Mouse (Mus musculus): ENCODE data around the gene Hykk. TPM values are rescaled to one million over a fixed set of nuclear protein-coding genes. Genes with fewer than 3 reads are reported as not detected.

Hykk gene
- 1.8 and 1.9 TPM in 2 replicates for total RNA-seq (2012; rRNA removed)

GRCm38 (mm10) chr9:54917010-54917677 is at the start of gene Hykk:
Gene Hykk (plus strand): TSS chr9:54917283.
- peak within 1 kb of the TSS; percentile 73 to 83 for H3K4me3 ChIP-seq (ENCODE audit: insufficient read depth in 1 of 2, low read depth in 1 of 2, low read length in 2 of 2, poor library complexity in 1 of 2, severe bottlenecking in 1 of 2)
- DNase-seq (ENCODE audit: low read depth, low spot score), result peak; percentile 96
- H3K36me3 ChIP-seq (ENCODE audit: control insufficient read depth, insufficient read depth, low read length, poor library complexity, severe bottlenecking), result no peaks in the 10 kb centered on the region
- in situ Hi-C loops (cut with MboI; ENCODE audit: low sequenced_read_pairs in 2 of 2, unreplicated experiment in 2 of 2), result no loop called here
- no peaks in the 10 kb centered on the region for H3K9me3 ChIP-seq (ENCODE audit: control insufficient read depth, insufficient read depth, low read depth, low read length)
- peaks cover 0 to 5% of the 10 kb centered on the region in 2 experiments; a peak in 1 of 4 replicates for H3K4me1 ChIP-seq (ENCODE audit: control insufficient read depth in 2 of 2, insufficient read depth in 2 of 2, low read length in 2 of 2, poor library complexity in 1 of 2)
- TF ChIP-seq ZNF384 (IDR thresholded peaks at IDR 0.05; ENCODE audit: low read depth, low read length) (no peak), HCFC1 (IDR thresholded peaks at IDR 0.05; ENCODE audit: borderline replicate concordance, insufficient read depth, low read length) (no peak), CHD2 (IDR thresholded peaks at IDR 0.05; ENCODE audit: low read depth, low read length) (peak; percentile 87), MAFK (IDR thresholded peaks at IDR 0.05; ENCODE audit: insufficient read depth, low read depth, low read length) (peak; percentile 17; the same call in 1 of the 2 replicates), ZC3H11A (IDR thresholded peaks at IDR 0.05; ENCODE audit: borderline replicate concordance, low read depth, low read length) (no peak)
- H3K9ac ChIP-seq (ENCODE audit: insufficient read depth, low read depth, low read length, poor library complexity, severe bottlenecking), result peak within 1 kb of the TSS; percentile 73
- H3K27ac ChIP-seq (ENCODE audit: insufficient read depth, low read depth, low read length, poor library complexity, severe bottlenecking), result no peak within 1 kb of the TSS

- Histone ChIP-seq H3K9ac (ENCODE audit: insufficient read depth, low read depth, low read length, poor library complexity, severe bottlenecking) (no peak overlapping the region), H3K4me3 (ENCODE audit: insufficient read depth in 1 of 2, low read depth in 1 of 2, low read length in 2 of 2, poor library complexity in 1 of 2, severe bottlenecking in 1 of 2) (no peak overlapping the region), H3K4me1 (ENCODE audit: control insufficient read depth in 2 of 2, insufficient read depth in 2 of 2, low read length in 2 of 2, poor library complexity in 1 of 2) (no peaks in the 10 kb centered on the region), H3K9me3 (ENCODE audit: control insufficient read depth, insufficient read depth, low read depth, low read length) (no peaks in the 10 kb centered on the region), H3K27ac (ENCODE audit: insufficient read depth, low read depth, low read length, poor library complexity, severe bottlenecking) (no peak overlapping the region), H3K36me3 (ENCODE audit: control insufficient read depth, insufficient read depth, low read length, poor library complexity, severe bottlenecking) (peaks cover 15% of the 10 kb centered on the region)
- DNase-seq (ENCODE audit: low read depth, low spot score), result no peak
- TF ChIP-seq ZC3H11A (IDR thresholded peaks at IDR 0.05; ENCODE audit: borderline replicate concordance, low read depth, low read length) (no peak), CHD2 (IDR thresholded peaks at IDR 0.05; ENCODE audit: low read depth, low read length) (no peak), ZNF384 (IDR thresholded peaks at IDR 0.05; ENCODE audit: low read depth, low read length) (no peak), HCFC1 (IDR thresholded peaks at IDR 0.05; ENCODE audit: borderline replicate concordance, insufficient read depth, low read length) (no peak), MAFK (IDR thresholded peaks at IDR 0.05; ENCODE audit: insufficient read depth, low read depth, low read length) (no peak)
- in situ Hi-C loops (cut with MboI; ENCODE audit: low sequenced_read_pairs in 2 of 2, unreplicated experiment in 2 of 2), result no loop called here
These were observed 38.3 kb upstream of the Hykk start for GRCm38 (mm10) chr9:54878759-54879158.

GRCm38 (mm10) chr9:54892111-54892510 is 25.0 kb upstream of the Hykk start:
- H3K9ac ChIP-seq (ENCODE audit: insufficient read depth, low read depth, low read length, poor library complexity, severe bottlenecking), result no peak overlapping the region
- no peaks in the 10 kb centered on the region for H3K9me3 ChIP-seq (ENCODE audit: control insufficient read depth, insufficient read depth, low read depth, low read length)
- in situ Hi-C loops (cut with MboI; ENCODE audit: low sequenced_read_pairs in 2 of 2, unreplicated experiment in 2 of 2), result no loop called here
- no peak for DNase-seq (ENCODE audit: low read depth, low spot score)
- no peak overlapping the region for H3K4me3 ChIP-seq (ENCODE audit: insufficient read depth in 1 of 2, low read depth in 1 of 2, low read length in 2 of 2, poor library complexity in 1 of 2, severe bottlenecking in 1 of 2)
- H3K27ac ChIP-seq (ENCODE audit: insufficient read depth, low read depth, low read length, poor library complexity, severe bottlenecking), result no peak overlapping the region
- peaks cover 11% of the 10 kb centered on the region for H3K36me3 ChIP-seq (ENCODE audit: control insufficient read depth, insufficient read depth, low read length, poor library complexity, severe bottlenecking)
- H3K4me1 ChIP-seq (ENCODE audit: control insufficient read depth in 2 of 2, insufficient read depth in 2 of 2, low read length in 2 of 2, poor library complexity in 1 of 2), result no peaks in the 10 kb centered on the region
- TF ChIP-seq ZNF384 (IDR thresholded peaks at IDR 0.05; ENCODE audit: low read depth, low read length) (no peak), ZC3H11A (IDR thresholded peaks at IDR 0.05; ENCODE audit: borderline replicate concordance, low read depth, low read length) (no peak), CHD2 (IDR thresholded peaks at IDR 0.05; ENCODE audit: low read depth, low read length) (no peak), HCFC1 (IDR thresholded peaks at IDR 0.05; ENCODE audit: borderline replicate concordance, insufficient read depth, low read length) (no peak), MAFK (IDR thresholded peaks at IDR 0.05; ENCODE audit: insufficient read depth, low read depth, low read length) (no peak)

DNA sequence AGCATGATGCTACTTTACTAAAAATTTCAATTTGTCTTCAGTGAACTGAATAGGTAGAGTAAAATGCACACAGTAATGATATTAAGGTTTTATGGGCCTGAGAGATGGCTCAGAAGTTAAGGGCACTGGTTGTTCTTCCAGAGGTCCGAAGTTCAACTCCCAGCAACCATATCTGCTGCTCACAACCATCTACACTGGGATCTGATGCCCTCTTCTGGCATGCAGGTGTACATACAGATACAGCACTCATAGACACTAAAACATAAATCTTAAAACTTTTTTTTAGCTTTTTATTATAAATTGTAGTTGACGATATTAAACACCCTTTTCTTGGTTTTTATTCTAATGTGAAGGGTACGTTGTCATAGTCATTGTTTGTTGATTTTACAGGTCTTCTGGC is 20.0 kb upstream of the Hykk start:
- Histone ChIP-seq H3K9me3 (ENCODE audit: control insufficient read depth, insufficient read depth, low read depth, low read length) (no peaks in the 10 kb centered on the region), H3K27ac (ENCODE audit: insufficient read depth, low read depth, low read length, poor library complexity, severe bottlenecking) (no peak overlapping the region), H3K9ac (ENCODE audit: insufficient read depth, low read depth, low read length, poor library complexity, severe bottlenecking) (no peak overlapping the region), H3K4me3 (ENCODE audit: insufficient read depth in 1 of 2, low read depth in 1 of 2, low read length in 2 of 2, poor library complexity in 1 of 2, severe bottlenecking in 1 of 2) (no peak overlapping the region), H3K4me1 (ENCODE audit: control insufficient read depth in 2 of 2, insufficient read depth in 2 of 2, low read length in 2 of 2, poor library complexity in 1 of 2) (no peaks in the 10 kb centered on the region), H3K36me3 (ENCODE audit: control insufficient read depth, insufficient read depth, low read length, poor library complexity, severe bottlenecking) (peaks cover 9% of the 10 kb centered on the region)
- no peak for TF ChIP-seq ZNF384 (IDR thresholded peaks at IDR 0.05; ENCODE audit: low read depth, low read length)
- TF ChIP-seq CHD2 (IDR thresholded peaks at IDR 0.05; ENCODE audit: low read depth, low read length), result no peak
- no peak for TF ChIP-seq MAFK (IDR thresholded peaks at IDR 0.05; ENCODE audit: insufficient read depth, low read depth, low read length)
- TF ChIP-seq ZC3H11A (IDR thresholded peaks at IDR 0.05; ENCODE audit: borderline replicate concordance, low read depth, low read length), result no peak
- no peak for TF ChIP-seq HCFC1 (IDR thresholded peaks at IDR 0.05; ENCODE audit: borderline replicate concordance, insufficient read depth, low read length)
- no peak for DNase-seq (ENCODE audit: low read depth, low spot score)
- in situ Hi-C loops (cut with MboI; ENCODE audit: low sequenced_read_pairs in 2 of 2, unreplicated experiment in 2 of 2), result no loop called here

All from ES-E14 (cell line).